Mouse (Mus musculus): ENCODE measurements around the gene Mgea5. TPM values are rescaled to one million over a fixed set of nuclear protein-coding genes. Genes with fewer than 3 reads are reported as not detected.

The Mgea5 gene
- 96.2 and 102 TPM in 2 replicates for polyA plus RNA-seq (2015; fragmentation: Nextera tagmentation; extraction: Ambion mirVana)

- ATAC-seq, result peak; percentile 98
- Histone ChIP-seq H3K4me2 (replicated peaks) (peak within 1 kb of the TSS; percentile 65), H3K4me3 (replicated peaks) (peak within 1 kb of the TSS; percentile 100), H3K9me3 (no peaks in the 10 kb centered on the region), H3K27ac (peak within 1 kb of the TSS; percentile 98), H3K36me3 (peaks cover 10% of the 10 kb centered on the region), H3K27me3 (no peaks in the 10 kb centered on the region), H3K9ac (replicated peaks) (peak within 1 kb of the TSS; percentile 99), H3K4me1 (replicated peaks) (peaks cover 41% of the 10 kb centered on the region)
- WGBS, result under 1% methylated on average over 58 of the region's 71 CpGs
Observed at GRCm38 (mm10) chr19:45783181-45783932, at the start of gene Mgea5. Gene Mgea5 (minus strand): TSS chr19:45783837.

GRCm38 (mm10) chr19:45830679-45831078, 47.0 kb upstream of the Mgea5 start:
- no peaks in the 10 kb centered on the region for H3K27me3 ChIP-seq
- no peak overlapping the region for H3K9ac ChIP-seq (replicated peaks)
- no peak for ATAC-seq
- no peak overlapping the region for H3K4me2 ChIP-seq (replicated peaks)
- H3K4me1 ChIP-seq (replicated peaks), result no peaks in the 10 kb centered on the region
- no peaks in the 10 kb centered on the region for H3K9me3 ChIP-seq
- WGBS, result 64% methylated on average over 2 of the region's 2 CpGs
- no peak overlapping the region for H3K27ac ChIP-seq
- H3K4me3 ChIP-seq (replicated peaks), result no peak overlapping the region
- 0 out of 2 replicates have a peak, but pooled peaks cover 3% of the 10 kb centered on the region for H3K36me3 ChIP-seq

GRCm38 (mm10) chr19:45827736-45828135, 44.1 kb upstream of the Mgea5 start:
- H3K27me3 ChIP-seq, result no peaks in the 10 kb centered on the region
- 93% methylated on average over 3 of the region's 3 CpGs for whole genome bisulfite sequencing

GRCm38 (mm10) chr19:45827125-45827524, 43.5 kb upstream of the Mgea5 start:
- 89% methylated on average over 5 of the region's 5 CpGs for WGBS
- Histone ChIP-seq H3K9me3 (no peaks in the 10 kb centered on the region), H3K4me3 (replicated peaks) (no peak overlapping the region)

More at GRCm38 (mm10) chr19:45827736-45828135, 44.1 kb upstream of the Mgea5 start:
- Histone ChIP-seq H3K9me3 (no peaks in the 10 kb centered on the region), H3K36me3 (0 out of 2 replicates have a peak, but pooled peaks cover 3% of the 10 kb centered on the region), H3K4me1 (replicated peaks) (no peaks in the 10 kb centered on the region), H3K4me3 (replicated peaks) (no peak overlapping the region), H3K4me2 (replicated peaks) (no peak overlapping the region), H3K9ac (replicated peaks) (no peak overlapping the region), H3K27ac (no peak overlapping the region)
- no peak for ATAC-seq

GRCm38 (mm10) chr19:45826146-45826545, 42.5 kb upstream of the Mgea5 start:
- Histone ChIP-seq H3K4me2 (replicated peaks) (no peak overlapping the region), H3K36me3 (0 out of 2 replicates have a peak, but pooled peaks cover 3% of the 10 kb centered on the region), H3K27me3 (no peaks in the 10 kb centered on the region), H3K4me1 (replicated peaks) (0 out of 2 replicates have a peak, but pooled peaks cover 3% of the 10 kb centered on the region), H3K4me3 (replicated peaks) (no peak overlapping the region), H3K9ac (replicated peaks) (no peak overlapping the region), H3K27ac (no peak overlapping the region), H3K9me3 (no peaks in the 10 kb centered on the region)
- ATAC-seq, result no peak
- WGBS, result 86% methylated on average over 3 of the region's 3 CpGs

More at GRCm38 (mm10) chr19:45827125-45827524, 43.5 kb upstream of the Mgea5 start:
- Histone ChIP-seq H3K4me1 (replicated peaks) (no peaks in the 10 kb centered on the region), H3K4me2 (replicated peaks) (no peak overlapping the region), H3K27ac (no peak overlapping the region), H3K27me3 (no peaks in the 10 kb centered on the region), H3K9ac (replicated peaks) (no peak overlapping the region), H3K36me3 (0 out of 2 replicates have a peak, but pooled peaks cover 3% of the 10 kb centered on the region)
- no peak for ATAC-seq

- H3K9ac ChIP-seq (replicated peaks), result peak overlapping the region; percentile 37; the same call in 1 of the 2 replicates
- no peak for ATAC-seq
Observed at GRCm38 (mm10) chr19:45821832-45822231, 38.2 kb upstream of the Mgea5 start.

GRCm38 (mm10) chr19:45817816-45818490, 34.3 kb upstream of the Mgea5 start:
- 71% methylated on average over 11 of the region's 11 CpGs for WGBS

More at GRCm38 (mm10) chr19:45821832-45822231, 38.2 kb upstream of the Mgea5 start:
- Histone ChIP-seq H3K36me3 (peaks cover 14% of the 10 kb centered on the region), H3K4me1 (replicated peaks) (peaks cover 4% of the 10 kb centered on the region; the same call in 1 of the 2 replicates), H3K27ac (no peak overlapping the region), H3K9me3 (no peaks in the 10 kb centered on the region), H3K4me2 (replicated peaks) (no peak overlapping the region), H3K4me3 (replicated peaks) (no peak overlapping the region), H3K27me3 (0 out of 2 replicates have a peak, but pooled peaks cover 5% of the 10 kb centered on the region)
- WGBS, result 69% methylated on average over 5 of the region's 5 CpGs

GRCm38 (mm10) chr19:45816727-45817126, 33.1 kb upstream of the Mgea5 start:
- H3K4me1 ChIP-seq (replicated peaks), result peaks cover 39% of the 10 kb centered on the region
- ATAC-seq, result no peak
- H3K9ac ChIP-seq (replicated peaks), result no peak overlapping the region
- no peaks in the 10 kb centered on the region for H3K9me3 ChIP-seq
- H3K4me2 ChIP-seq (replicated peaks), result peak overlapping the region; percentile 92
- no peak overlapping the region for H3K4me3 ChIP-seq (replicated peaks)
- H3K36me3 ChIP-seq, result peaks cover 14% of the 10 kb centered on the region
- H3K27me3 ChIP-seq, result peaks cover 20% of the 10 kb centered on the region; the same call in 1 of the 2 replicates
- 10% methylated on average over 8 of the region's 8 CpGs for WGBS
- H3K27ac ChIP-seq, result no peak overlapping the region

More at GRCm38 (mm10) chr19:45817816-45818490, 34.3 kb upstream of the Mgea5 start:
- peaks cover 20% of the 10 kb centered on the region; the same call in 1 of the 2 replicates for H3K27me3 ChIP-seq
- H3K4me3 ChIP-seq (replicated peaks), result no peak overlapping the region
- ATAC-seq, result no peak
- no peaks in the 10 kb centered on the region for H3K9me3 ChIP-seq
- no peak overlapping the region for H3K27ac ChIP-seq
- peaks cover 28% of the 10 kb centered on the region for H3K4me1 ChIP-seq (replicated peaks)
- no peak overlapping the region for H3K9ac ChIP-seq (replicated peaks)
- no peak overlapping the region for H3K4me2 ChIP-seq (replicated peaks)
- H3K36me3 ChIP-seq, result peaks cover 14% of the 10 kb centered on the region

GRCm38 (mm10) chr19:45815831-45816405, 32.3 kb upstream of the Mgea5 start, which contains the start of gene Kcnip2:
Gene Kcnip2 (minus strand): TSS chr19:45816061.
- peak within 1 kb of the TSS; percentile 45 for H3K4me3 ChIP-seq (replicated peaks)
- peaks cover 39% of the 10 kb centered on the region for H3K4me1 ChIP-seq (replicated peaks)
- 0 out of 2 replicates have a peak within 1 kb of the TSS, but pooled peaks have one; percentile 5 for H3K27ac ChIP-seq
- peaks cover 14% of the 10 kb centered on the region for H3K36me3 ChIP-seq
- under 1% methylated on average over 29 of the region's 29 CpGs for WGBS
- H3K4me2 ChIP-seq (replicated peaks), result peak within 1 kb of the TSS; percentile 92
- H3K9ac ChIP-seq (replicated peaks), result peak within 1 kb of the TSS; percentile 71
- peak; percentile 51 for ATAC-seq
- H3K9me3 ChIP-seq, result no peaks in the 10 kb centered on the region
- peaks cover 20% of the 10 kb centered on the region; the same call in 1 of the 2 replicates for H3K27me3 ChIP-seq

GRCm38 (mm10) chr19:45815170-45815569, 31.5 kb upstream of the Mgea5 start:
- Histone ChIP-seq H3K27me3 (peaks cover 20% of the 10 kb centered on the region; the same call in 1 of the 2 replicates), H3K9ac (replicated peaks) (peak overlapping the region; percentile 71), H3K4me1 (replicated peaks) (peaks cover 39% of the 10 kb centered on the region), H3K36me3 (peaks cover 13% of the 10 kb centered on the region), H3K9me3 (no peaks in the 10 kb centered on the region), H3K27ac (no peak overlapping the region), H3K4me3 (replicated peaks) (peak overlapping the region; percentile 45), H3K4me2 (replicated peaks) (peak overlapping the region; percentile 92)
- ATAC-seq, result no peak
- 69% methylated on average over 10 of the region's 10 CpGs for WGBS

- ATAC-seq, result no peak
- H3K27ac ChIP-seq, result no peak overlapping the region
- no peak overlapping the region for H3K9ac ChIP-seq (replicated peaks)
- H3K9me3 ChIP-seq, result no peaks in the 10 kb centered on the region
- peaks cover 20% of the 10 kb centered on the region; the same call in 1 of the 2 replicates for H3K27me3 ChIP-seq
- 9% methylated on average over 12 of the region's 12 CpGs for WGBS
- H3K36me3 ChIP-seq, result peaks cover 6% of the 10 kb centered on the region
- no peak overlapping the region for H3K4me3 ChIP-seq (replicated peaks)
- no peak overlapping the region for H3K4me2 ChIP-seq (replicated peaks)
- peaks cover 39% of the 10 kb centered on the region for H3K4me1 ChIP-seq (replicated peaks)
Observed at GRCm38 (mm10) chr19:45813801-45814200, 30.2 kb upstream of the Mgea5 start.
